Mouse (Mus musculus): ENCODE measurements around the gene Yeats2. TPM values are rescaled to one million over a fixed set of nuclear protein-coding genes. Genes with fewer than 3 reads are reported as not detected.
A peak's percentile ranks its signal among the peaks of the same experiment; 100 is the strongest.

Gene Yeats2
- polyA plus RNA-seq, 1 experiment from 2014 or later: 12.5 TPM

DNA sequence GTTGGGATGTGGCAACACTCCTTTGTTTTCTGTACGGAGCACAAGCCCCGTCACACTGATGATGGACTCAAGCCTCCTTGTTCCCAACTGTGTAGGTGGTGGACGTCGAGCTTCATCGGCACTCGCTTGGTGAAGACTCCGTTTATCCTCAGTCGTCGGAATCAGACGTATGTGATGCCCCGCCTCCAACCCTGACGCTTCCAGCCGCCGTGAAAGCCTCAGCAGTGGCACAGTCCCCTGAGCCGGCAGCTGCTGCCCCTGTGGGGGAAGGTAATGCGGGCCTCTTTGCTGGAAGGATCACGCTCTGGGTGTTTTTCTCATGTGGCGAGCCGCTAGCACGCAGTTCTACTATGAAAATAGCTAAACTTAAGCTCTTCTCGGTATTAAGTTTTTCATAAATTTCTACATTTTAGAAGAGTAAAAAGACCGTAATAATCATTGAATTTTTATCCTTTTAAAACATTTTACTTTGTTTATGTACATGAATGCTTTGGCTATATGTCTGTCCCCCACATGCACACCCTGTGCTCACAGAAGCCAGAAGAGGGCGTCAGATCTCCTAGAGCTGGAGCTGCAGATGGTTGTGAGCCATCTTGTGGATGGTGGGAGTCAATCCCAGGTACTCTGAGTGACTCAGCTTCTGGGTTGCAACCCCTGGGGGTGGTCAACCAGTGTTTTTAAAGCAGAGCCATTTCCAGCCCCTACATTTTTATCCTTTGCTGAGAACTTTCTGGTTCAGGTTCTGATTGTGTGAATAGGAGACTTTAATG, 38.7 kb downstream of the Yeats2 start:
- ATAC-seq (replicated peaks; ENCODE audit: low FRiP score, low read depth): no peak
- Histone ChIP-seq H3K27me3 (ENCODE audit: insufficient read depth, low read length) (no peaks in the 10 kb centered on the region), H3K4me1 (replicated peaks; ENCODE audit: insufficient read depth, low read length) (no peaks in the 10 kb centered on the region), H3K27ac (no peak overlapping the region), H3K4me2 (ENCODE audit: low read length) (no peak overlapping the region), H3K4me3 (replicated peaks; ENCODE audit: low read depth, low read length) (no peak overlapping the region), H3K9ac (ENCODE audit: low read depth, low read length) (no peak overlapping the region), H3K9me3 (replicated peaks; ENCODE audit: low read length) (no peaks in the 10 kb centered on the region), H3K36me3 (ENCODE audit: insufficient read depth, low read length) (peaks cover 41% of the 10 kb centered on the region)
- TF ChIP-seq CTCF (IDR thresholded peaks at IDR 0.05; ENCODE audit: low read depth): peak; percentile 26; the same call in 1 of the 2 replicates
- no peak for DNase-seq (ENCODE audit: low spot score)
- WGBS: 84% methylated on average over 23 of the region's 23 CpGs

DNA sequence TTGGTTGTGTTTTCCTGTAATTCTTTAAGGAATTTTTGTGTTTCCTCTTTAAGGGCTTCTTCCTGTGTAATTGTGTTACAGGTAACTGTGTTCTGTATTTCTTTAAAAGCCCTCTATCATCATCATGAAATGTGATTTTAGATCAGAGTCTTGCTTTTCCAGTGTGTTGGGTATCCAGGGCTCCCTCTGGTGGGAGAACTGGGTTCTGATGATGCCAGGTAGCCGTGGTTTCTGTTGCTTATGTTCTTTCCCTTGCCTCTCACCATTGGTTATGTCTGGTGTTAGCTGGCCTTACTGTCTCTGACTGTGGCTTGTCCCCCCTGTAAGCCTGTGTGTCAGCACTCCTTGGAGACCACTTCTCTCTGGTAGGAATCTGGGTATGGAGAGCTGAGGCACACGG, 44.5 kb downstream of the Yeats2 start:
- H3K27me3 ChIP-seq (ENCODE audit: insufficient read depth, low read length): no peaks in the 10 kb centered on the region
- DNase-seq (ENCODE audit: low spot score) (peak; percentile 16), ATAC-seq (replicated peaks; ENCODE audit: low FRiP score, low read depth) (no peak)
- TF ChIP-seq CTCF (IDR thresholded peaks at IDR 0.05; ENCODE audit: low read depth): peak; percentile 68
- H3K36me3 ChIP-seq (ENCODE audit: insufficient read depth, low read length): peaks cover 45% of the 10 kb centered on the region
- H3K27ac ChIP-seq: no peak overlapping the region
- H3K9ac ChIP-seq (ENCODE audit: low read depth, low read length): no peak overlapping the region
- H3K4me3 ChIP-seq (replicated peaks; ENCODE audit: low read depth, low read length): no peak overlapping the region
- no peaks in the 10 kb centered on the region for H3K9me3 ChIP-seq (replicated peaks; ENCODE audit: low read length)
- H3K4me1 ChIP-seq (replicated peaks; ENCODE audit: insufficient read depth, low read length): no peaks in the 10 kb centered on the region
- 67% methylated on average over 2 of the region's 2 CpGs for WGBS
- H3K4me2 ChIP-seq (ENCODE audit: low read length): no peak overlapping the region

DNA sequence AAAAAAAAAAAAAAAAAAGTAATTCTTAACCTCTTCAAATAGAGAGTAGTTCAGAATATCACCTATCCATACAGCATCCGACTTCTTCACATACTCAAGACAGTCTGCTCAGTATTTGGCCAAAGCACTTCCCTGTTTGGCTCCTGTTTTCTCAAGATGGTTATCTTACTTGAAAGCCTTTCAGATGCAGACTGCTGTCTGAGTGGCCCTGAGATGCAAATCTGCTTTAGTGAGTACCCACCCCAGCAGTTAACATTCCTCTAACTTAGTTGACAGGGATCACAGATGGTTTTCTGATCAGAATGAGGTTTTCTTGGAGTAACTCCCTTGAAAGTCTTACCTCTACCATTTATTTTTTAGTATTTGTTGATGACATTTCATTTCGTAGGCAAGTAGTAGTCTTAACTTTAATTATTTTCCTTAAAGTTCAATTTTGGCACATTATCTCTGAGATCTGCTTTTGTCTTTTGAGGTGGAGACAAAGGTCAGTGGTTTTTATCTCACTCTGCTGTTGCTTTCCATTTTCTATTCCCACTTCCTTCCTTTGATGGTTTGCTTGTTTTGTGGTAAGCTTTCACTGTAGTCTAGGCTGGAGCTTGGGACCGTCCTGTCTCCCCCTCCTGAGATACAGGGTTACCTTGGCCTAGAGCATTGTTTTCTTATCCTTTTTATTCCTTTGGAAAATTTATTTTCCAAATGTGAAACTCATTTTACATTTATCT, 50.5 kb downstream of the Yeats2 start:
- WGBS: 71% methylated on average over 3 of the region's 3 CpGs
- ATAC-seq (replicated peaks; ENCODE audit: low FRiP score, low read depth) (no peak), DNase-seq (ENCODE audit: low spot score) (no peak)
- H3K36me3 ChIP-seq (ENCODE audit: insufficient read depth, low read length): peaks cover 62% of the 10 kb centered on the region
- TF ChIP-seq CTCF (IDR thresholded peaks at IDR 0.05; ENCODE audit: low read depth): no peak
- H3K4me1 ChIP-seq (replicated peaks; ENCODE audit: insufficient read depth, low read length): no peaks in the 10 kb centered on the region
- H3K4me3 ChIP-seq (replicated peaks; ENCODE audit: low read depth, low read length): no peak overlapping the region
- no peaks in the 10 kb centered on the region for H3K9me3 ChIP-seq (replicated peaks; ENCODE audit: low read length)
- no peaks in the 10 kb centered on the region for H3K27me3 ChIP-seq (ENCODE audit: insufficient read depth, low read length)
- no peak overlapping the region for H3K27ac ChIP-seq
- no peak overlapping the region for H3K9ac ChIP-seq (ENCODE audit: low read depth, low read length)
- no peak overlapping the region for H3K4me2 ChIP-seq (ENCODE audit: low read length)

DNA sequence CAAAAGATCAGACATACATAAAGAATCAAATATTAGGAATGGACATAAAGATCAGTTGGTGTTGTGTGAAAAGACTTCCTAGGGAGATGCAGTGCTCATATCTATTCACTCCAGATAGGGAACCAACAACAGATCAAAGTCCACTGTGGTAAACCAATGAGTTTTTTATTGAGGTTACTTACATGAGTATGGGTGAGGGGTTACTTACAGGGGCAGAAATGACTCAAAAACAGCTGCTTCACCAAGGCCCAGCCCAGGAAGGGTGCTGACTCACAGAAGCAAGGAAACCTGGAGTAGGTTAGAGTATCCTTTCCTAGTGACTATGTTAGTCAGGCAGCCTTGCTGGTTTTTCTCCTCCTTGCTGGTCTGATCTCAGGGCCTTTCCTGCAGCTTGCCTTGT, 51.2 kb downstream of the Yeats2 start:
- no peaks in the 10 kb centered on the region for H3K4me1 ChIP-seq (replicated peaks; ENCODE audit: insufficient read depth, low read length)
- H3K4me2 ChIP-seq (ENCODE audit: low read length): no peak overlapping the region
- H3K36me3 ChIP-seq (ENCODE audit: insufficient read depth, low read length): peaks cover 56% of the 10 kb centered on the region
- no peaks in the 10 kb centered on the region for H3K9me3 ChIP-seq (replicated peaks; ENCODE audit: low read length)
- no peak for DNase-seq (ENCODE audit: low spot score)
- no peak overlapping the region for H3K9ac ChIP-seq (ENCODE audit: low read depth, low read length)
- no peak overlapping the region for H3K27ac ChIP-seq
- H3K27me3 ChIP-seq (ENCODE audit: insufficient read depth, low read length): no peaks in the 10 kb centered on the region
- TF ChIP-seq CTCF (IDR thresholded peaks at IDR 0.05; ENCODE audit: low read depth): no peak
- H3K4me3 ChIP-seq (replicated peaks; ENCODE audit: low read depth, low read length): no peak overlapping the region
- ATAC-seq (replicated peaks; ENCODE audit: low FRiP score, low read depth): no peak

DNA sequence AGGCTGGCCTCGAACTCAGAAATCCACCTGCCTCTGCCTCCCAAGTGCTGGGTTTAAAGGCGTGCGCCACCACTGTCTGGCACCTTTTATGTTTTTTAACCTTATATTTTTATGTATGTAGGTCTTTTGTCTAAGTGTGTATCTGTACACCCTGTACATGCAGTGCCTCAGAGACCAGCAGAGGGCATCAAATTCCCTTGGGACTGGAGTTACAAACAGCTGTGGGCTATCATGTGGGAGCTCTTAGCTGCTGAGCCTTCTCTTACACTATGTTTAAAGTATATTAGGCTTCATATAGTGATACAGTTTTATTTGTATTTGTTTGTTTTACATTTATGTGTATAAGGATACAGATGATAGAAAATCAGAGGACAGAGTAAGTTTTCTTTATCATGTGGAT, 54.7 kb downstream of the Yeats2 start:
- WGBS: 93% methylated on average over 3 of the region's 3 CpGs
- Histone ChIP-seq H3K4me3 (replicated peaks; ENCODE audit: low read depth, low read length) (no peak overlapping the region), H3K9me3 (replicated peaks; ENCODE audit: low read length) (no peaks in the 10 kb centered on the region), H3K27me3 (ENCODE audit: insufficient read depth, low read length) (no peaks in the 10 kb centered on the region), H3K9ac (ENCODE audit: low read depth, low read length) (no peak overlapping the region), H3K4me2 (ENCODE audit: low read length) (no peak overlapping the region), H3K4me1 (replicated peaks; ENCODE audit: insufficient read depth, low read length) (no peaks in the 10 kb centered on the region), H3K27ac (no peak overlapping the region), H3K36me3 (ENCODE audit: insufficient read depth, low read length) (peaks cover 36% of the 10 kb centered on the region)
- ATAC-seq (replicated peaks; ENCODE audit: low FRiP score, low read depth) (0 out of 2 replicates have a peak, but pooled peaks have one; percentile 55), DNase-seq (ENCODE audit: low spot score) (peak; percentile 68)
- TF ChIP-seq CTCF (IDR thresholded peaks at IDR 0.05; ENCODE audit: low read depth): peak; percentile 67

DNA sequence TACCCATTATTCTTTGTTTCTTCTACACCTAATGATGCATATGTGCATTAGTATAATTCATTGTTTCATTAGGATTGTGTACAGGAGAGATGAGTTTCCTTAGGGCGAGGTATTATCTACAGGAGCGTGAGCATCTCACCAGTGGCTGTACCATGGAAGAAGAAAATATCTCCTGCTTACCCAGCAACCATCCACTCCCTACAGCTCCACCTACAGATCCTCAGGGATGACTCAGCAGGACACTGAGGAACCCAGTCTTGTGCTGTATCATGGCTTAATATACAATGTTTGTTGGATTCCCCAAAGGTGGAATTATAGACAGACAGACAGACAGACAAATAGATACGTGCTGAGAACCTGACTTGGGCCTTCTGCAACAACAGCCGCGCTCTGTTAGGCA, 56.1 kb downstream of the Yeats2 start:
- no peaks in the 10 kb centered on the region for H3K27me3 ChIP-seq (ENCODE audit: insufficient read depth, low read length)
- H3K4me2 ChIP-seq (ENCODE audit: low read length): no peak overlapping the region
- H3K36me3 ChIP-seq (ENCODE audit: insufficient read depth, low read length): peaks cover 34% of the 10 kb centered on the region
- H3K9ac ChIP-seq (ENCODE audit: low read depth, low read length): no peak overlapping the region
- no peak overlapping the region for H3K27ac ChIP-seq
- no peak for DNase-seq (ENCODE audit: low spot score)
- no peak for TF ChIP-seq CTCF (IDR thresholded peaks at IDR 0.05; ENCODE audit: low read depth)
- no peaks in the 10 kb centered on the region for H3K9me3 ChIP-seq (replicated peaks; ENCODE audit: low read length)
- no peaks in the 10 kb centered on the region for H3K4me1 ChIP-seq (replicated peaks; ENCODE audit: insufficient read depth, low read length)
- ATAC-seq (replicated peaks; ENCODE audit: low FRiP score, low read depth): no peak
- WGBS: 94% methylated on average over 5 of the region's 5 CpGs
- H3K4me3 ChIP-seq (replicated peaks; ENCODE audit: low read depth, low read length): no peak overlapping the region

Measured in kidney, postnatal 0 days (tissue).